Mouse (Mus musculus) gastrocnemius, adult 18-20 months (tissue): ENCODE measurements around the gene Mfsd4b1. TPM values are rescaled to one million over a fixed set of nuclear protein-coding genes. Genes with fewer than 3 reads are reported as not detected.

Experiments
- DNase-seq: peaks from one replicate; pipeline ENCODE4 v3.0.0; 2021; ENCODE audit warnings: low spot score
- long read RNA-seq, 2 experiments: library from polyadenylated mRNA; stranded (forward); transcript quantifications; one replicate each; pipeline ENCODE4 v2.0.0; 2021
- total RNA-seq, 2 experiments: library from RNA; stranded (reverse); gene quantifications; 2 replicates each; pipeline ENCODE4 v1.2.3; 2021

Mfsd4b1 gene
- total RNA-seq, result 1 to 10 TPM; 2.0 to 2.2 TPM
- long read RNA-seq, experiment 1, partial matches to known transcripts, result 0 of 1 reads
- long read RNA-seq, experiment 1, other reads (novel, unspliced or antisense), result 1 of 1 reads
- long read RNA-seq, experiment 2, partial matches to known transcripts, result 0 of 2 reads
- long read RNA-seq, experiment 2, other reads (novel, unspliced or antisense), result 0 of 2 reads

- DNase-seq, result peak; percentile 85
Observed at GRCm38 (mm10) chr10:40024554-40025428, at the start of gene Mfsd4b1. Gene Mfsd4b1, minus strand, starts transcription at chr10:40025268.

DNA sequence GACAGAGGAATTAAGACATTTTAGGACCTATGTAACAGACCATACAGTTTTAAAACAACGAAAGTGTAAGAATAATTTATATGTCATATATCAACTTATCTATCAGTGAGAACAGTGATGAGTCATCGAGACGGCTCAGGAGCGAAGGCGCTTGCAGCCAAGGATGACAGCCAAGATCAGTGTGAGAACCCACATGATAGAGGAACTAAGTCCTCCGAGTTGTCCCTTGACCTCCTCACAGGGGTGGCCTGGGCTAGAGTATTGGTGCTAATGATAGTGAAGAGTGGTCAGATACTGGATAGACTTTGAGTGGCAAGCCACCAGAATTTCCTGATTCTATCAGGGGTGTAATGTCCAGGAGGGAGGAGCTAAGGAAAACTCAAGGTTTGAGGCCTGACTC, 48.5 kb upstream of the Mfsd4b1 start:
- DNase-seq, result no peak

DNA sequence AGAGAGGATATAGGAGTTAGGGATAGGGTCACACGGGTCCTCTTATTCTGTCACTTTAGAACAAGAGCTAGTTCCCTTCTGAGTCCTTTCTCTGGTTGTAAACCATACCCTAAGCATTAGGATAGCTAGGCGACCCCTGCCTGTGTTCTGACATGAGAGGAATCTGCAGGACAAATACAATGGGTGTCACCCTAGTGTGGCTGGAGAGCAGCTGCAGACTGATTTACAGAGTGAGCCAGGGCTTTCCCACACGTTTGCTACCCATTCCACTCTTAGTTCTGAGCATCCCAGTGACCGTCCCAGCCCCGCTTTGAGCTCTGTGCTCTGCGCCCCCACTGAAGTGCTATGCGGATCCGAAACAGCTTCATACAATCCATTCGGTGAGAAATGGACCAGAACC, 45.6 kb upstream of the Mfsd4b1 start:
- DNase-seq, result no peak

GRCm38 (mm10) chr10:40069270-40069669, 44.2 kb upstream of the Mfsd4b1 start:
- DNase-seq, result peak; percentile 60

- peak; percentile 28 for DNase-seq
Observed at GRCm38 (mm10) chr10:40068595-40068994, 43.5 kb upstream of the Mfsd4b1 start.

GRCm38 (mm10) chr10:40067529-40067928, 42.5 kb upstream of the Mfsd4b1 start:
- no peak for DNase-seq

GRCm38 (mm10) chr10:40067071-40067470, 42.0 kb upstream of the Mfsd4b1 start:
- no peak for DNase-seq

DNA sequence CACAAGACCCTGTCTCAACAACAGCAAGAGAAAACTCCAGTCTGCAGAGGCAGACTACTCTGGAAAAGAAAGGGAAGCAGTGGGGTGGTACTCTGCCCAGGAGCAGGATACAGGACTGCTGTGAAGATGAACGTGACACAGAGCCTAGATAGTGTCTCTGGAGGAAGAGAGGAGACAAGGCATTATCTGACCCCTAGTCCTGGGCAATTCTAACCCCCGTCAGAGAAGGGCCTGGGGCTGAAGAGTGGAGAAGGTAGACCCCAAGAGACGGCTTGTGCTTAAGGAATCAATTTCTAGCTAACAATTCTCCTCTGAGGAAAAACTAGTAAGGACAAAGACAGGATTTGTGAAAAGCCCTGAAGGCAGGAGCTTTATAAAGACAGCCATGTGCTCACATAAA, 40.3 kb upstream of the Mfsd4b1 start:
- DNase-seq, result no peak

GRCm38 (mm10) chr10:40063291-40063890, 38.3 kb upstream of the Mfsd4b1 start:
- no peak for DNase-seq

DNA sequence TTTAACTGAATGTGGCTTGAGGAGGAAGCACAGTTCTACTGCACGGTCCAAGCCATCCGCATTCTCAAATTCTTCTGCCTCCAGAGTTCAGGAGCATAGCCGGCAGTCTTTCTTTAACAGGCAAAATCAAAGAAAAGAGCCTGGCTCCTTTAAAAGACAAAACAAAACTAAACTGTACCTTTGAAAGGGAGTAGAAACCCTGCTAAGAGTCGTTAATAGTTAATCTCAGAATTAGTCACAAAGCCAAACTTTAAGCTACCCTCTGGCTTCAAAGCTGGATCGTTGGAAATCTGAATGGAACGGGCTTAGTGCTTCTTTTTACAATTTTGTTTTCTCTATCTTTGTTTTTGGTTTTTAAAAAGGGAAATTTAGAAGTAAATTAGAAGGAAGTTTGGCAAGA, 37.7 kb upstream of the Mfsd4b1 start:
- no peak for DNase-seq

GRCm38 (mm10) chr10:40061926-40062325, 36.9 kb upstream of the Mfsd4b1 start:
- DNase-seq, result no peak

DNA sequence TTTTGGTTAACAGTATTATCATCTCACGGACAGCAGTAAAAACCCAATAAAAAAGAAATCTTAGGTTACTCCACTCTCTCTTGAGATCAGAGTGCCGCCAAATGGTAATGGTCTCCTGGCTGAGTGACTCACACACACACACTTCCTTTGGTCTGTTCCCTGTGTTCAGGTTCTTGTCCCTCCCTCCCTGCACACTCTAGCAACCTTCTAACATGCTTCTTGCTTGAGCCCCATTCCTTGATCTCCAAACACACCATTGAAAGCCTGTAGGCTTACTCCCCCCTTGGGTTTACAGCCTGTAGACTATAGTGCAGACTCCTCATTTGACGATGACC, 33.7 kb upstream of the Mfsd4b1 start:
- DNase-seq, result no peak

DNA sequence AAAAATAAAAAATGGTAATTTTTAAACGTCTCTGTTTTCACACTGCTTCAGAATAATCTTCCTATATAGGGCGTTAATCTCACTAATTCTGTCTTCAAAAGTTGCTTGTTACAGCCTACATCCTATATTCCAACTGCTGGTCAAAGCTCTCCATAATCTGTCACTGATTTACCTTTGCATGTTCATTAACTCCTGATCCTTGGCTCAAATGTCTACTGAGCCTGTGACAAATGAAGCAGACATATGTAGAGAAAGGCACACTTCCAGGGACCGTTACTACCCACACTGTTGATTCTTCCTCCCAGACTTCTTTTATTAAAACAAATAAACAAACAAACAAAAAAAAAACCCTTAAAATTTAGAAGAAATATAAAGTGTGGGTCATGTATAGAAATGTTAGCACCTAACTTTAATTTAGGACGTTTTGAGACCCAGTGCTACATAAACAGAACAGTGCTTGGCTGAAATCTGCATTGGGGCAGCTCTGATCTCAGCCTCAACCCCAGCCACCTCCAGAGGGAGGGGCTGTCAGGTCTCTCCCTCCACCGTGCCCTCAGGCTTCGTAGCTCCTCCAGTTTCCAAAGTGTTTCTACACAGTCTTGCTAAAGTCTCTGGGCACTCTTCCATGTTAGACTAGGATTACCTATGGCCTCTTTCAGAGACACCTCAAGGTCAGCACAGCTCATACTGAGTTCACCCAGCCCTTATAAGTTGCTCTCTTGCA, 33.2 kb upstream of the Mfsd4b1 start:
- peak; percentile 70 for DNase-seq

DNA sequence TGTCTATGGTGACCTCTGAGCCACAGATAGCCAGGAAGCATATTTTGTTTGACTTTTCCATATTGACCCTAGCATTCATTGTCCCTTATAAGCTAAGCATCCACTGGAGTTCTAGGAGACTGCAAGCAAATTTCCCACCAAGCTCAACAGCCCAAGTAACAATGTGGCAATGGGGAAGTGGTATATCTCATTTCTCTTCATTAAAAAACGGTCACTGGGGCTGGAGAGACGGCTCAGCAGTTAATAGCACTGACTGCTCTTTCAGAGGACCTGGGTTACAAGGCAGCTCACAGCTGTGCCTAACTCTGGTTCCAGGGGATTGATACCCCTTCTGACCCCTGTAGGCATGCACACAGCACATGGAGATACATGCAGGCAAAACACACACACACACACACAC, 32.5 kb upstream of the Mfsd4b1 start:
- DNase-seq, result no peak

DNA sequence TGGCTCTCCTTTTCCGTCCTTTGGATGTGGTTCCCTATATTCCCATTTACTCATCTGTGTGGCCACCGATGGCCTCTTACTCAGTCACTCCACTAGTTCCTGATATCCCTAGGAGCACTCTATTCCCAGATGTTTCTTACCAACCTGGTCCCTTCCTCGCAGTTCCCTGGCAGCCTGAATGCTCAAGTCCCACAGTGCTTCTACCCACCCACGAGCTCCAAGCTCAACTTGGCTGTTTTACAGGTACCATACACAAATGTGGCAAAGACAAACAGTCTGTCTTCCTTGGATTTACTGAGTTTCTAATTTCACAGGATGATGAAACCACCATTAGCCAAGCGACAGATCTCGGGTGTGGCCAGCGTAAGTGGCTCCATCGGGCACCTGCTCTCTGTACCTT, 29.4 kb upstream of the Mfsd4b1 start:
- no peak for DNase-seq

- DNase-seq, result no peak
Observed at GRCm38 (mm10) chr10:40053896-40054295, 28.8 kb upstream of the Mfsd4b1 start.

DNA sequence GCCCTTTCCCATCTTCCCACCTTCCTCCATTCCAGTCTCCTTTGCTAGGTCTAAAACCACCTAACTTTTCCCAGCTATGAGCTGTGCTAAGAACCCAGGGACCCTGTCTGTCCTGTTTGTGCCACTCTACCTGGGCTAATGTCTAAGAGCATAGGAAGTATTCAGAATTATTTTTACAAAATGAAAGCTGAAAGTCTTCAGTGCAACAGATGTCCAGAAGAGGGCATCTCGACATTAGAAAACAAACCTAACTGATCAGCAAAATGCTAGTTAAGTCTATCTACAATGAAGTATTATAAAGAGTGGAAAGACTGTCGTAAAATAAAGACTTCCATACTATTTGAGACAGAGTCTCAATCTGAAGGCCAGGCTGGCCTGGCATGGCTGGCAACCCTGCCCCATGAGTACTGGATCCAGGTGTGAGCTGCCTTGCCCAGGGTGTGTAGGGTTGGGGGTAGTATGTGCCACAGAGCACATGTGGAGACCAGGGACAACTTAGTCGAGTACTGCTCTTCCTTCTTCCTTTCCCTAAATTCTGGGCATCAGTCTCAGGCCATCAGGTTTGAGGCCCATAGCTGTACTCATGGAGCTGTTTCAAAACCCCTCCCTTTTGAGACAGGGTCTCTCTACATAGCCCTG, 28.3 kb upstream of the Mfsd4b1 start:
- peak; percentile 43 for DNase-seq

DNA sequence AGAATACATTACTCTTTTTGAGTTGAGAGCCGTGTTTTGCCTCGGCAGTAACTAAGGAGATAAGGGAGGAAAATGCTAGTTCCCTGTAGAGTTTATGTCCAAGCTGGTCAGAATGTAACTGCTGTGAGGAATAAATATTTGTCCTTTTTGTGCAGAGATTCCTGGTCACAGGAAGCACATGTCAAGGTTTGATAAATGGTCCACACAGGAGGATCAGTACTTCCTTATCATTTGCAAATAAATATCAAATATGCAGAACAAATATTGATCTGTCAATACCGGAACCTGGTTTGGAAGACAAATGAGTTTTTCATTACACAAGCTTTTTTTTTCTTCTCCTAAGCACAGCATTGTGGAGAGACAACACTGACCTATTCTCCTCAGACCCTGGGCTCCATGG, 26.9 kb upstream of the Mfsd4b1 start:
- DNase-seq, result no peak

- DNase-seq, result no peak
Observed at GRCm38 (mm10) chr10:40050763-40051162, 25.7 kb upstream of the Mfsd4b1 start.

GRCm38 (mm10) chr10:40041339-40041738, 16.3 kb upstream of the Mfsd4b1 start:
- DNase-seq, result no peak

DNA sequence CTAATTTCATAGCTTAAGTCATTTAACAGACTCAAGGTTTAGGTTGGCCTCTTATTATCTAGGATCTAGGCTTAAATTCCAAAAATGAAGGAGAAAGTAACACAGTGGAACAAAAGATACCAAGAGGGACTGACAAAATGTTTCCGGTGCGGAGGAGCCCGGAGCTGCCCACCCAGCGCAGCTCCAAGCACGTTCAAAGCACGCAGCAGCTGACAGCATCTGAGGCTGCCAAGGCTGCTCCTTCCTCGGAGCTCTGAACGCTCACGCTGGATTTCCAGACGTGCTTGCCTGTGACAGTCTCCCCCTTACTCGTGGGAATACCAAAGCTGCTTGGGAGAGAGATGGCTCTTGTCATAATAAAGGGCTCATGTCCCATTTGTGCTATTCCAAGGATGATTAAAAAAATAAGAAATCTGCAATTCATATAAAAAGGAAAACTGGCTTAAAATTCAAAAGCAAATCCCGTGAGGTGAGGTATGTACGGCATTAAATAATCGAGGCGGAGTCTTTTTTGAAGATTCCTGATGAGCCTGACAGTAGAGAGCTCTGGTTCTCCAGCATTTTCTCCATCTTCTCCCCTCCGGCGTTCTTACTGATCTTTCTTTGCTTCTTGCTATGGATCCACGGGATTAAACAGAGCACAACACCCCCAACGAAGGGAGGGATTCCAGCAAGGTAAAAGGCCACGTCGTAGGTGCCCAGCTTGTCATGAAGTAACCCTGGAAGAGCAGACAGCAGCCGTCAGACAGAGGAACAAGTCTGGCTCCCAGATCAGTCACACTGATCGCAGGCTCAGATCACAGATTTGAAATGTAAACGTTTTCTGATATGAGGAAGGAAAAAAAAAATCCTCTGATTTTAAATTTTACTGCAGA, 11.9 kb upstream of the Mfsd4b1 start:
- no peak for DNase-seq
